Mouse (Mus musculus) 416B (cell line): Measurements from ENCODE around the gene Ubl7.

ENCODE experiments used
- DNase-seq: peaks from one replicate; pipeline ENCODE4 v3.0.0; 2011; ENCODE audit warnings: low read depth

The Ubl7 gene

GRCm38 (mm10) chr9:57921491-57922060 is 10.8 kb downstream of the Ubl7 start:
- DNase-seq = no peak

GRCm38 (mm10) chr9:57922381-57922780 is 11.6 kb downstream of the Ubl7 start:
- no peak for DNase-seq

DNA sequence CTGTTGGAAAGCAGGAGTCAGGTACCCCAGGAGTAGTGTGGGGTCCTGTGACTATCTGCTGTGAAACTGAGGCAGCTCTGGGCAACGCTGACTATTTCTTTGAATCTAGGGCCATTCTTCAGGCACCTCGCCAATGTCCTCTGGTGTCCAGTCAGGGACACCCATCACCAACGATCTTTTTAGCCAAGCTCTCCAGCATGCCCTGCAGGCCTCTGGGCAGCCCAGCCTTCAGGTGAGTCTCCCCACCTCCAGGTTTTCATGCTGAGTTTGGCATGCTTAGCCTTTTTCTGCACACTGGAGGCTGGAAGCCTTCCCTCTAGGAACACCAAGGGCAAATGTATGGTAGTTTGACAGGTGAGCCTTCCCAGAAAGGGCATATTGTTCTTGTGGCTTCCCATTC is 12.3 kb downstream of the Ubl7 start:
- DNase-seq = no peak

- peak; percentile 65 for DNase-seq
These were observed 20.5 kb downstream of the Ubl7 start for GRCm38 (mm10) chr9:57931166-57931767.

DNA sequence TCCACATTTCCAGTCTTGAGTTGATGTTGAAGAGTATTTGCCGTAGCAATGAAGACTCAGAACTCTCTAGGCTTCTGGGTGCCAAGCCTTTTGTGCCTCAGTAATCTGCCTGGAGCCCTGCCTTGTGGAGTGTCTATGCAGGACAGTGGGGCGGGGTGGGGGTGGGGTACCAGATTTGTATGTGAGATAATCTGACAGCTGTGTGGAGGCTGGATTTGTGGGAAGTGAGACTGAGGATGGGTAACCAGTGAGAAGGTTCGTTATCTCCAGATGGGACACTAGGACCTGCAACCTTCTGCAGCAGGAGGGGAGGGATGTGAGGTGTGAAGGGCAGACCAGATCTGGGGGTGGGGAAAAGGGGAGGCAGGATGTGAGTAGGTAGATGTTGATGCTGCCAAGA is 21.5 kb downstream of the Ubl7 start:
- DNase-seq = no peak

DNA sequence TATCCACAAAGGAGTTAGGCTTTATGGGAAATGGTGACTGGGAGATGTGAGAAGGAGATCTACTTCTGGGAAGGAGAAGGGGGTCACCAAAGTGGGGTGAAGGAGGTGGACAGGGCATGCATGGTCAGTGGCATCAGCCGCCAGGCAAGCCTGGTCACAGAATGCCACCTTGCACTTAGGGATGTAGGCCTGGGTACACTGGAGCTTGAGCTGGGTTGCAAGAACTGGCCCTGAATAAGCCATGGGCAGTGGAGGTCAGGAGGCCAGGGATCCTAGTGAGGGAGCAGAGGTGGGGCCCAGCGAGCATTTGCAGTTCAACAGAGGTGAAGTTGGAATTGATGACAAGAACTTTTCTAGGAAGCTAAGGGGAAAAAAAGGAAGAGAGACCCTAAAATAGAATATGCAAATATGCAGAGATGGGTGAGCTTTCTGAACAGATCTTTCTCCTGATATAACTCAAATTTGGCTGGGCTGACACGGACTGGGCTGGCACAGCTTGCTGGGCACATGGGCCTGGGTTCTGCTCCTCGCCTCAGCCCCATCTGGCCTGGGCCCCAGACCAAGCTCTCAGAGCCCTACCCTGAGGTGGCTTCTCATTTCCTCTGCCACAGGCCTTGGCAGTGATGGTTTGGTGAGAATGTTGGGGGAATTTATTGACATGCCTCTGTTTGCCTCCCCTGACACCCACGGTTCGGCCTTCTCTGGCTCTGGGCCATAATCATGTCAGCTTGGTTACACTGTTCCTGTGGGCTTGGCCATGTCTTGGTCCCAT is 22.2 kb downstream of the Ubl7 start:
- peak; percentile 52 for DNase-seq

GRCm38 (mm10) chr9:57935683-57936437 is 25.1 kb downstream of the Ubl7 start:
- DNase-seq = peak; percentile 88

GRCm38 (mm10) chr9:57937171-57937570 is 26.4 kb downstream of the Ubl7 start:
- DNase-seq = no peak

DNA sequence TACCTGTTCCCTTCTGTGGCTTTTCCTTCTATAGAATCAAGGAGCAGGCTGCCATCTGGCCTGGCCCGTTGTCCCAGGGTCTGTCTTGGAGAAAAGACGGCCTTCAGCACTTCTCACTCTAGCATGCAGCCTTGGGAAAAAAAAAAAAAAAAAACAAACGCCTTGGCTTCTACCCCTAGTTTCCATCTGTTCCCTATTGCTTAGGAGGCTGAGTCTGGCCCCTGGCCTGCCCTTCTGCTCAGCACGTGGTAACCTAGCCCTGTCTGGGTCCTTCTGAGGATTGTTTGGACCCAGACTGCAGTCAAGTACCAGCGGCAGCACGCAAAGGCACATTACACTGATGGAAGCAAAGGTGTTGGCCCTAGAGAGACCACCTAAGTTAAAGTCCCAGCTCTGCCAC is 26.9 kb downstream of the Ubl7 start:
- DNase-seq = no peak

DNA sequence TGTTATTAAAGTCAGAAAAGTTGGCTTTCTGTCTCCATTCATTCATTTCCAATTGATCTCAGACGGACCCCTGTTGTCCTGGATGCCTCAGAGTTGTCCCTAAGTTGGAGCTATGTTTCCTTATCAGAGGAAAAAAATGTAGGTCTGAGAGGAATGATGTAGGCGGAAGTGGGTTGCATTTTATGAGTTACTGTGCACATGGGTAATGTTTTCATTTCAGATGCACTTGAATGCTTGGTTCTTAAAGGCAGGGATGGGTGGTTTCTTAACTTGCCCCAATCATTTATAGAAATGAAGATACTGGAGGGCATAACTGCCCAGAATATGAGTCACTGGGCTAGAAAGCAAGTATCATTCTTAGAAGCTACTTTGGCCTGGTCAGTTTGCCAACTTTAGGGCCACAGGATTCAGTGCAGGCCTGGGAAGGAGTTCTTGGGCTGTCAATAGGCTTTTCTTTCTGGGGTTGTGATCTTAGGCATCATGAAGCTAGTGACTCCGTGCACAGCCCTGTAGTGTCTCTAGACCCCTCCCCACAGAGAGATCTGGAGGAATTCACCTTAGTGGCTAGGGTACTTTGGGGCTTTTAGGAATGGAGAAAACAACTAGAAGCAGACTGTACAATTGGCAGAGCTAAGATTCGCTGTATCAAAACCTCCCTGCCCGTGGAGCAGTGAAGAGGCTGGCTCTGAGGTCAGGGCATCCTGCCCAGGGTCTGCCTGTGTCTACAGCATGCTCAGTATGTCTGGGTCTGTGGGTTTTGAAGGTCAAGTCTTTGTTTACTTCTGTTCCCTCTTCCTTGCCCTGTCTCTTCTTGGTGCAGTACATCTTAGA is 27.7 kb downstream of the Ubl7 start:
- peak; percentile 59 for DNase-seq

- DNase-seq = peak; percentile 65
These were observed 28.9 kb downstream of the Ubl7 start, which contains the start of gene Sema7a for GRCm38 (mm10) chr9:57939431-57940348. TSS of gene Sema7a (plus strand) at chr9:57940112.

- no peak for DNase-seq
These were observed 29.6 kb downstream of the Ubl7 start for GRCm38 (mm10) chr9:57940349-57940794.

DNA sequence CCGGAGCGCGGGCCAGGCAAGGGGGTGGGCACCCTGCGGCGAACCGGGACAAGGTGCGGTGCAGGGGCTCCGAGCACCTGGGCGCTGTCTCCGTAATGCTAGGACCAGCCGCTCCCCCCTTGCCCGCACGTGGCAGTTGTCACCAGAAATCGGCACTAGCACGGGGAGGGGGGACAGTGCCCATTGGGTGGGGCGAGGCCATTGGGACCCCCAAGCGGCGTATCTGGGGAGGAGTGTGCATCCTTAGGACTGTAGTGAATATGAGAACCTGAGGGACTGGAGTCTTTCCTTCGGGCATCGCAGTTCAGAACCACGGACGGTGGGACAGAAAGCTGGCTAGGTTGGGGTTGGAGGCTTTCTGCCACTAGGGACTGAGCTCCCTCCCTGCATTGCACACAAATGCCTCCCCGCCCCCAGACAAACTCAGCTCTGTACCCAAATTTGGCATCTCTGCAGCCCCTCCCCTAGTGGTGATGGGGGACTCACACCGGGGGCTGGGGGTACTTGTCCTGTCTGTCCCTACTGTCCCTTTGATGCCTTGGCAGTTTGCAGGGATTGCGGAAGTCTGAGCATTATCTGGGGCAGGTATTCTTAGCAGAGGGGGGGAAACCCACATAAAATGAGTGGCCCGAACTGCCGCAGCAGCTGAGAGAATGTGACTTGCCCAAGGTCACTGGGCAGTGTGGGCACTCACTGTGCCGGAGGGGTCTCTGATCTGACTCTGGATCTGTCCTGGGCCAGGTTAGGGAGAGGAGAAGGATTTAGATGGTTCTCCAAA is 30.3 kb downstream of the Ubl7 start:
- DNase-seq = no peak

DNA sequence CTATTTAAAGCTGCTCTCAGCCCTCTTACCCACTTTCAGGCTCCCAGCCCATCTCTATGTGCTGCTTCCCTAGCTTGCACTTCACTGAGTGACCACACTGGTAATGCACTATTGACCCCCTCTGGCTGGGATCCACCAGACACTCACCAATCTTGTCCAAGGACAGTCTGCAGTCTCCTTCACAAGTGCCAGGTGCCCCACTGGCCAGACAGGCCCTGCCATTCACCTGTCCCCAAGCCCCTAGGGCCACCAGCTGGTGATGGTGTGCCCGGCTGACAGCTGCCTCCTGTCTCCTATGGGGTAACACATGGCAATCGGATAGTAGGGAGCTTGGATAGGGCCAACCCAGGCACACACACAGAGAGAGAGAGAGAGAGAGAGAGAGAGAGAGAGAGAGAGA is 31.3 kb downstream of the Ubl7 start:
- DNase-seq = no peak

- DNase-seq = no peak
These were observed 32.3 kb downstream of the Ubl7 start for GRCm38 (mm10) chr9:57943067-57943466.

DNA sequence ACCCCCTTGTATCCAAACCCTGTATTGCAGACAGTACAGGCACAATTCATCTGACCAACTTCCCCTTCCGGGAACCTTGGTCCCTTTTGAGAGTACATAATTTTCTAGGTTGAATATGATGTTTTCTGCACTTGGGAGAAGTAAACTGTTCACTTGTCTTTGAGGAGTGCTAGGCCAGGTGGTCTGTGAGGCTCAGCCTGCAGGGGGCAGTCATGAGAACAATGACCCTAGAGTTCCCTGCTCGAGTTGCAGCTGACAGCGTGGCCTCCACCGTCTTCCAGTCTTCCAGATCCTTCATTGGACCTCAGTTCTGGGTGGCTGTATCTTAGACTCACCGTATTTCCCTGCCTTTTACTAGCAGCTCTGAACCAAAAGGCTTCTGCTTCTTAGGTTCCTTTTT is 33.8 kb downstream of the Ubl7 start:
- DNase-seq = peak; percentile 63

DNA sequence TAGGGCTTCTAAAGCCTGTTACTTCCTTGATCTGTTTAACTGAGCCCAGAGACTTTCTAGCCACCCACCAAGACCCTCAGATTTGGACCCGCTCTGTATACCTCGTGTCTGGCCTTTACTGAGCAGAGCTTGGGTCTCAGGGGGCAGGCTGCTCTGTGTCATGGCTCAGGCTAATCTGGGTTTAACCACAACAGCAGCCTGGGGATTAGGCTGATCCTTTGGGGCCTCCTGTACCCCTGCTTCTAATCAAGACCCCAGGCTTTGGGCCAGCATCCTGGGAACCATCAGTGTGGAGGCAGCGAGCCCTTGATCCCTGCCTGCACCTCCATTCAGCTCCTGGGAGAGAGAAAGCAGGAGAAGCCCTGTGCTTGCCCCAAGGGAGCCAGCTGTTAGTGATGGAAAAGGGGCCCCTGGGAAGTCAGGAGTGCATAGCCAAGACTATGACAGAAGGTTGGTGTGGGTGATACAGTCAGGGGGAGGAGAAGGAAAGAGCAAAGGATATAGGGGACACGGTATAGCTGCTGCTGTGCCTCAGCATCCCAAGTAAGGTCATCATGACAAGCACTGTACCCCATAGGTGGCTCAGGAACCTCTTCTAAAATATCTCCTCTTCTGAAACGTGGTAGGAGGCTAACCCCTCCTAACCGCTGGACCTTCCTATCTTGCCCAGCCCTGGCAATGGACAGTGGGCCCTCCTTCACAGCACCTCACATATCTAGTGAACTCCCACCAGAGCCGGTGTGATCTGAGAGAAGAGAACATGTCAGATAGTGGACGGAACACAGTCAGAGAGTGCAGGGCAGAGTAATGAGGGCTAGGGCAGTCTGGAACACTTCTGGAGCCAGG is 35.2 kb downstream of the Ubl7 start:
- no peak for DNase-seq

DNA sequence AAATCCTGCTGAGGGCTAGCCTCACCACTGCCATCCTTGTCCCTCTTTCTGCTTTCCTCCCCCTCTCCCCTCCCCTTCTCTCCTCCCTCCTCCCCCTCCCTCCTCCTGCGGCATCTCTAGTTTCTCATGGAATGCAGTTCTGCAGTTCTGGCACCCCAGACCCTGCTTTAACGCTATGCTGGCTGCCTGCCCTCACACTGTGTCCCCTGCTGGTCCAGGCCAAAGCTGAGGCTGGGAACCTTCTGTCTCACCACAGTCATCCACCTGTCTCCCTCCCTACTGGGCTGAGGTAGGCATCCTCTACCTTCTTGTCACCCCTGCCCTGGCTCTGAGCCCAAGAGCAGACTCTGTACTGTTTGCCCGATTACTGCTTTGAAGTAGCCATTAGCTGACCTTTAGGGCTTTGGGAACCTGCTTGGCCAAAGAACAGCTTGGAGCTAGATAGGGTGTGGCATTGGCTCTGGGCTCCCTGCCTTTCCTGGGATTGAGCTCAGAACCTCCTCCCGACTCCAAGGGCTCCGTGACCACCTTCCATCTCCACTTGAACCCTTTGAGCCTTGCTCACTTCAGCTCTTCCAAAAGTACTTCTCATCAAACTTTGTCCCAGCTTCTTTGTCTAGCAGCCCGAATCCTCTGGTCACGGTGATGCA is 36.7 kb downstream of the Ubl7 start:
- DNase-seq = no peak
